Mouse (Mus musculus): ENCODE results near the gene H2afv.
"Not testable (repeated sequence)": the region's sequence is repeated elsewhere in the genome, so short reads cannot be mapped to it uniquely, and the experiment has no call there.

The H2afv gene

DNA sequence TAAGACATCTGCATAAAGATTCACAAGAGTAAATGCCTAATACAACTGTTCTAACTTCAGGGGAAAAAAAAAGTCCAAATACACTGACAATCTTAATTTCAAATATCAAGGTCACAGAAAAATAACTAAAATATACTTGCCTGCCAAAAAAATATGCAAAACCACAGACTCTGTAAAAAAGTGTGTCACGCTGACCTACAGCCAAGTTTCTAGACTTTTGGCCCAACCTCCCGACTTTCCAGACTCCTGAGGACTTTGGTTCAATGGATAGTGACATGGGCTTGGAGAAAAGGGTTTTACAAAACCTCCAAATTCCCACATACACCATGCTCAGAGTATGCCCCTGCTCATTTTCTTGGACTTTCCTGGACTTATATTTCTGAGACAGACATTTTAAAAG, 24.3 kb upstream of the H2afv start:
- peak; percentile 34 for DNase-seq (ENCODE audit: inconsistent ontology term)

DNA sequence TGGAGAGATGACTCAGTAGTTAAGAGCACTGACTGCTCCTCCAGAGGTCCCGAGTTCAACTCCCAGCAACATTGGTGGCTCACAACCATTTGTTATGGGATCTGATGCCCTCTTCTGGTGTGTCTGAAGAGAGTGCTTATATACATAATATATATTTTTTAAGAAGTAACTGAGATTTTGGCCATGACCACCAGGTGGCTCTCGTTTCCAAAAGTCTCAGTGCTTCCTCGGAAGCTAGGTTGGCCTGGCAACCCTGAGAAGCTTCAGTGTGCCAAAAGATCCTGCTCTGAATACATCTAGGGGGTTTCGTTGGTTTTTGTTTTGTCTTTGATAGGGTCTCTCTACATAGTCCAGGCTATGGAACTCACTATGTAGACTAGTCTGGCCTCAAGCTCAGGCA, 20.9 kb upstream of the H2afv start:
- peak; percentile 47 for DNase-seq (ENCODE audit: inconsistent ontology term)

DNA sequence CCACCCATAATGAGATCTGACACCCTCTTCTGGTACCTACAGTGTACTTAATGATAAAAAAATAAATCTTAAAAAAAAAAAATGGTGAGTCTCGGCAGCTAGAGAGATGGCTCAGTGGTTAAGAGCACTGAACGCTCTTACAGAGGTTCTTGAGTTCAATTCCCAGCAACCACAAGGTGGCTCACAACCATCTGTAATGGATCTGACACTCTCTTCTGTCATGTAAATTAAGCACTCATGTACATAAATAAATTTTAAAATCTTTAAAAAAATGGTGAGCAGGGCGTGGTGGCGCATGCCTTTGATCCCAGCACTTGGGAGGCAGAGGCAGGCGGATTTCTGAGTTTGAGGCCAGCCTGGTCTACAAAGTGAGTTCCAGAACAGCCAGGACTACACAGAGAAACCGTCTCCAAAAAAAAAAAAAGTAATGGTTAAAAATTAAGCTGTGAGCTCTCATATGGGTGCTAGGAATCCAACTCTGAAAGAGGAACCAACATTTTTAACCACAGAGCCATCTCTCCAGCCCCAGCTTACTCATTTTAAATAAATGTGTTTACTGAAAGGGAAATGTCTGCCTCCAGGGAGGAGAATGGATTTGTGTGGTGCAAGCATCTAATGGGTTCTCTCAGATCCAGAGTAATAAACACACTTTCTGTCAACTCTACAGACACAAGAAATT, 19.1 kb upstream of the H2afv start:
- DNase-seq (ENCODE audit: inconsistent ontology term), result no peak

DNA sequence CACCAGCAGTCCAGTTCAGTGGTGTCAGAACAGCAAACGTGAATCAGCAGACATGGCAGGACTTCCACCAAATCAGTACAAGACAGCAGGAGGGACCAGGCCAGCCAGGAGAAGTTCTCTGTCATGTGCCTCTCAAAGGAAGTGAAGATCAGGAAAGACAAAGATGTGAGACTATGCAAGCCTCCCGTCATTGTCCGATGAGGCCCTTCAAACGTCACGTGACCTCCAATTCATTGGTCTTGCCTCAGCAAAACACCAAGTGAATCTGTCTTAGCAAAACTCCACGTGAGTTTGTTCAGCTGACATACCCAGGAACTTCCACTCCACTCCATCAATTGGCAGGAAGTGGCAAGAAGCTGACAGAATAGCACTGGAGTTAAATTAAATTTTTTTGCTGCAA, 11.8 kb upstream of the H2afv start:
- no peak for DNase-seq (ENCODE audit: inconsistent ontology term)

DNA sequence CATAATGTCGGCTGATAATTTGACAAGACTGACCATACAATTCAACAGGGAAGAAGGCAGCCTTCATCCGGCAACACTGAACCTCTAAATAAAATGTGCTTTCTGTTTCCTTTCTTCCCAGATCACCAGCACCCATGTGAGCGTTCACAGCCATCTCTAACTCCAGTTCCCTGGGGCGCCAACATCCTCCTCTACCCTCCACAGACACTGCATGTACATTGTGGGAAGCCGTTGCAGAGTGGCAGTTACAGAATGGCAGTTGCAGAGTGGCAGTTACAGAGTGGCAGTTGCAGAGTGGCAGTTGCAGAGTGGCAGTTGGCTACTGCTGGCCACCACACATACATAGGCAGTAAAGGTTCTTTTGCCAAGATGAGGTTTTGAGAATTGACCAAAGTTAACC, 3.9 kb upstream of the H2afv start:
- DNase-seq (ENCODE audit: inconsistent ontology term), result not testable (repeated sequence)

DNA sequence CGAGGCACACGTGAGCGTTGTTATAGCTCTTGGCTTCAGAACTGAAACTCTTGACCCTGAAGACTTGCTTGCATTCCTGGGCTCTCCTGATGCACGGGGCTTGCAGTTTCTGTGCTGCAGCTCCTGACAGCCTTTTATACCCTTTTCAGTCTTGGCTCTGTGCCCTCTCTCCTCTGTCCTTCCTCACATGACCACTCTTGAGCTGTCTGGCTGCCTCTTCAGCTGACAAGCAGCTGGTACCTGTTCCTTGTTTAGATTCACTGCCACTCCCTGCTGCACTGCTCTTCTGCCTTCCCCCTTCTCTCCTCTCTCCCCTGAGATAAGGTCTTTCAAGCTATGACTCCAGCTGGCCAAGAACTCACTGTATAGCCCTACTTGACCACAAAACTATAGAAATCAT, 3.2 kb upstream of the H2afv start:
- DNase-seq (ENCODE audit: inconsistent ontology term), result no peak

DNA sequence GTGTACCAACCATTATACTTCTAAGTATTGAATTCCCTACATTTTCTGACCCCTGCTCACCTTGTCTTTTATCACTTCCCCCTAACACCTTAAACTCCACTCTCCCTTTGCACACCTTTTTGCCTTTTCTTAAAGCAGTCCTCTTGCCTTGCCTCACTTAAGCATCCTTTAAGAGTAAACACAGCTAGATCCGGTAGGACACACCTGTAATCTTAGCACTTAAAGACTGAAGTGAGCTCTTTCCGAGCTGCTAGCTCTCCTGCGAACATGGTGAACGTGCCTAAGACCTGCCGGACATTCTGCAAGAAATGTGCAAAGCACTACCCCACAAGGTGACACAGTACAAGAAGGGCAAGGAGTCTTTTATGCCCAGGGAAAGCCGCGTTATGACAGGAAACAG, 1.7 kb upstream of the H2afv start:
- DNase-seq (ENCODE audit: inconsistent ontology term), result no peak

DNA sequence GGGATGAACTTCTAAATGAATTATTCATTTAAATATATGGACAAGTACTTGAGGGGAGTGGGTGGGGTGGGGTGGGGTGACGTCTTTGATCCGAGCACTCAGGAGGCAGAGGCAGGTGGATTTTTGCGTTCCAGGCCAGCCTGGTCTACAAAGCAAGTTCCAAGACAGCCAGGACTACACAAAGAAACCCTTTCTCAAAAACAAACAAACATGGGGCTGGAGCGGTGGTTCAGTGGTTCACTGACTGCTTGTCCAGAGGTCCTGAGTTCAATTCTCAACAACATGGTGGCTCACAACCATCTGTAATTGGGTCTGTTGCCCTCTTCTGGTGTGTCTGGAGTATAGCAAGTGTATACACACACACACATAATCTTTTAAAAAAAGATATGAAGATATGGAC, 1.2 kb upstream of the H2afv start:
- no peak for DNase-seq (ENCODE audit: inconsistent ontology term)

DNA sequence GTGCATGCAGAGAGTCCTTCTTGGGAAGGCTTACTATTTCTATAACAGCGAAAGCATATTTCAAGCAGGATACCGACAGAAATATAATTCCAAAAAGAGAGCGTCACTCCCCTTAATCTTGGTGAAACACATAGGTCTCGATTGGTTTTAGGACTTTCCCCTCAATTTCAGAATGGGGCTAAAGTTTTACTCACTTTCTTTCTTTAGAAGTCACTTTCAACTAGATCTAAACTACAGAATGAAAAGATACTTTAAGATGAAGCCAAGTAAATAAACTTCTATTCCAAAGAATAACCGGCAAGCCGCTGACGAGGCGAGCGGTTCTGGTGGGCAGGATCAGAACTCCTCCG, 541 bp downstream of the H2afv start:
- DNase-seq (ENCODE audit: inconsistent ontology term), result no peak

DNA sequence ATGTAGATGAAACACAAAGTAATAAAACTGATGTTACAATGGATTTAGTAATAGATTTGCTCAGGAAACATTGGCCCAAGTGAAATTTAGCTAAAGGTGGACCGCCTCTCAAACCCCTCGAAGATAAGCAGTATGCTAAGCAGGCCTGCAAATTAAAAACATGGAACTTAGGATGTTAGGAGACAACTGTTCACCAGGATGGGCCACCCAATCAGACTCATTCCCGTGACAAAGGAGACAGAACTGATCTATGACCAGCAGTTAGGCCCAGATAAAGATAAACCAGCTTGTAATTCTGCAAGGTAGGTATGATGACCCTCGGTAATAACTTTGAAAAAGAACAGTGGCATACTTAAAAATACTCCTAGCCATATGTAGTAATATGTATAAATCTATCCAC, 1.1 kb downstream of the H2afv start:
- DNase-seq (ENCODE audit: inconsistent ontology term), result no peak

DNA sequence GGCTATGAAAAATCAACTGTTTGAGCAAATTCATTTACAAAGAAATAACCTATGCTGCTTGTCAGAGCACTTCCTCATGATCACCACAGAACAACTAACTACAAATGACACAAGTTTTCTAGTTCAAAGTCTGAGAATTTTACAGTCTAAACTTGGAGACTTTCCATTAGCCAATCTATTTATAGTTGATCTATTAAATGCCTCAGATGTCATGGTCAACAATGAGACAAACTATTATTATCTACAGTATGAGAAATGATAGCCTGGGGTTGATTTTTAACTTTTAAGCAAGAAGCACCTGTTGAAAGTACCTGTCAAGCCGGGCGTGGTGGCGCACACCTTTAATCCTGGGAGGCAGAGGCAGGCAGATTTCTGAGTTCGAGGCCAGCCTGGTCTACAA, 1.7 kb downstream of the H2afv start:
- DNase-seq (ENCODE audit: inconsistent ontology term), result no peak

DNA sequence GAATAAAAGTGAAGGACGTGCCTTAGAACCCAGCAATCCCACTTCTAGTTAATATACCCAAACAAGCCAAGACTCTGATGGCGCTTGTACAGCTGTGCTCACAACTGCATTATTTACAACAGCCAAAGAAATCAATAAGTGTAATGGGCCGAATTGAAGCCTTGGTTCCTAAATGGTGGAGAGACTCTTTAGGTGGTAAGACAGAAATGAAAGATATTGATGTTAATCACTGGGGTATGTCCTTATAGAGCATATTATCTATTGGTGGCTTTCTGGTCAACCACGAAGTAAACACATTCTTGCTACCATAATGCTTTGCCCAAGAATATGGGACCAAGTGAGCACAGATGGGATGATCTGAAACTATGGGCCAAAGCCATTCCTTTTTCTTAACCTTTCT, 4.1 kb downstream of the H2afv start:
- DNase-seq (ENCODE audit: inconsistent ontology term), result no peak

DNA sequence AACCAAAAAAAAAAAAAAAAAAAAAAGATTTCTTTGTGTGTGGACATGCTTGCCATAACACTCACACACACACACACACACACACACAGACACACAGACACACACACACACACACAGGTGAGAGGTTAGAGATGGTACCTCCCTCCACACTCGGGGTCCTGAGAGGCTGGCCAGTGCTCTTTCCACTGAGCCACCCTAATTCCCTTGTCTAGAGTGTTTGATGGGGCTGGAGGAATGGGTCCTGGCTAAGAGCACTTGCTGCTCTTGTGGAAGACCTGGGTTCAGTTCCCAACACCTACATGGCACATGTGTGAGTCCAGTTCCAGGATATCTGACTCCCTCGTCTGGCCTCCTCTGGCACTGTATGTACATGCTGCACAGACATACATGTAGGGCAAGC, 6.6 kb downstream of the H2afv start:
- no peak for DNase-seq (ENCODE audit: inconsistent ontology term)

DNA sequence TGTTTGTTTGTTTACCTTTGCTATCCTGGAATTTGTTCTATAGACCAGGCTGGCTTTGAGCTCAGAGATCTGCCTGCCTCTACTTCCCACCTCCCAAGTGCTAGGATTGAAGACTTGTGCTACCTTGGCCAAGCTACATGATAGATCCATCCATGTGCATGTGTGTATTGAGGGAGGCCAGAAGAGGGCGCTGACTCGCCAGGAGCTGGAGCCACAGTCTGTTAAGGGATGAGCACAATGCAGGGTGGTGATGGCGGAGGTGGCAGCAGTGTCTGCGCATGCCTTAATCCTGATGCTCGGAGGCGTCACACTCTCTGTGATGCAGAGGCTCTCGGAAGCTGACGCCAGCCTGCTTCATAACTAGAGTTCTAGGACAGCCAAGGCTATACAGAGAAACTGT, 7.8 kb downstream of the H2afv start:
- no peak for DNase-seq (ENCODE audit: inconsistent ontology term)

DNA sequence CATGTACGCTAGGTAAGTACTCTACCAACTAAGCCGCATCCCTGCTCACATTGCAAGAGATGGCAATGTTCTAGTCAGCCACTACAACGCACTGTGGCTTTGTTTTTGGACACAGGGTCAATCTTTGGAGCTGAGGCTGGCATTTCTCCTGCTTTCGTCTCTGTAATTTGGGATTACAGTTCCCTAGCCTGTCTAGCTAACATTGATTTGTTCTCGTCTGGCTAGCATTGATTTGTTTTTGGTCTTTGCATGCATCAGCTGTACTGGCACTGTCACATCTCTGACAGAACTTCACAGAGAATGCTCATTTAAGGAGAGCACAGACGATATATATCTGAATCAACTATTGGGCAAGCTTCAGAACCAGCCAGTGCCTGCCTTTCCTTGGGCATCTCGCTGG, 14.1 kb downstream of the H2afv start:
- no peak for DNase-seq (ENCODE audit: inconsistent ontology term)

DNA sequence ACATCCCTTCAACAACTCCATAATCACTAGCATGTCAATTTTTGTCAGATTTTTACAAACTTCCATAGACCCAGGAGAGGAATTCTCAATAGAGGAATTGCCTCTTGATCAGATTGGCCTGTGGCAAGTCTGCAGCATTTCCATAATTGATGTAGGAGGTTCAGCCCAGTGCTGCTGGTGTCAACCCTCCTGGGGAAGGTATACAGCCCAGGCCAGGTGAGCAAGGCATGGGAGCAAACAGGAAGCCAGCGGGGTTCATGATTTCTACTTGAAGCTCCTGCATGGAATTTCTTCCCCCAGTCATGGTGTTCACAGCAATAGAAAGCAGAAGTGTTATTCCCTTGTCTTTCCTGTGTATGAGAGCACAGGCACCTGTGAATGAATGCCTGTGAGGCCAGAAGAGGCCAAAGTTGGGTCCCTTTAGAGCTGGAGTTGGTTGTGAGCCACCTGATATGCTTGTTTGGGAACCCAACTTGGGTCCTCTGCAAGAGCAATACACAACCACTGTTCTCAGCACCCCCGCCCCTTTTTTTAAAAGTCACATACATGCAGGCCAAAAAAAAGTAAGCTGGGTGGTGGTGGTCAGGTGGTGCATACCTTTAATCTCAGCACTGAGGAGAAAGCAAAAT, 23.4 kb downstream of the H2afv start:
- no peak for DNase-seq (ENCODE audit: inconsistent ontology term)

DNA sequence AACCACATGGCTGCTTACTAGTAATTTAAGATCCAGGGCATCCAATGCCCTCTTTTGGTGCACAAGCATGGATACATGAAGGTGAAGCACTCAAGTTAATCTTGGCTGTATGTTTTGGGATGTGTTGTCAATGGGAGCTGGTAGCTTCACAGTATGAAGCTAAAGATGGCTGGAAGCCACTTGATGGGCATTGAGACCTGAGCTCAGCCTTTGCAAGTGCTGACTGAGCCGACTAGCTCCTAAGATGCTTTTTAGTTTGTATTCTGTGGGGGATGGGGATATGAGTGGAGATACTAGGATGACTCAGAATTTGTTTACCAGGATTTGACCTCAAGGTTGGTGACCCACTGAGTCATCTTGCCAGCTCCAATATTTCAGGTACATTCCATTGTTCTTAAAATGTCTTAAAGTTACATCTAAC, 23.9 kb downstream of the H2afv start:
- no peak for DNase-seq (ENCODE audit: inconsistent ontology term)

DNA sequence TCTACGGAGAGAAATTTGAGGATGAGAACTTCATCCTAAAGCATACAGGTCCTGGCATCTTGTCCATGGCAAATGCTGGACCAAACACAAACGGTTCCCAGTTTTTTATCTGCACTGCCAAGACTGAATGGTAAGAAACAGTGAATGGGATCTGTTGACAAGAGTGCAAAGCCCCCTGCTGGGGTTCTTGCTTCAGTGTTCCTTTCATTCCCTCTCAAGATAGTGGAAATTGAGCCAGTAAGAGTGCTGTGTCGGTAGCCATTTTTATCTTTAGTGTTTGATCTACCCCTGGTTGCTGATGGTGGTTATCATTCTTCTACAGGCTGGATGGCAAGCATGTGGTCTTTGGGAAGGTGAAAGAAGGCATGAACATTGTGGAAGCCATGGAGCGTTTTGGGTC, 25.1 kb downstream of the H2afv start:
- not testable (repeated sequence) for DNase-seq (ENCODE audit: inconsistent ontology term)

DNA sequence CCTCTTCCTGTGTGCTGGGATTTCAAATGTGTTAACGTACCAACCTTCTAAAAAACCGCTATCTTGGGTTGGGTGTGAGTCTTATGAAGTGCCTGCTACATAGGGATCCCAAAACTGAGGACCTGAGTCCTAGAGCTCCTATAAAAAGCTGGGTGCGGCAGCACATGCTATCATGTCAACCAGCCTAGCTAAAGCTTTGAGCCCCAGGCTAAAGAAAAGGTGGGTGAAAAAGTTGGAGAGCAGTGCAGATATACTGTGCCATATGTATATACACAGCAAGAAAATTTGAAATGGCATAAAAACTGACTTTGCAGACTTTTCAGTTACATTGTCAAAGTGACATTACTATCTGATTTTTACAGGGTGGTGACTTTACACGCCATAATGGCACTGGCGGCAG, 25.5 kb downstream of the H2afv start:
- DNase-seq (ENCODE audit: inconsistent ontology term), result no peak

DNA sequence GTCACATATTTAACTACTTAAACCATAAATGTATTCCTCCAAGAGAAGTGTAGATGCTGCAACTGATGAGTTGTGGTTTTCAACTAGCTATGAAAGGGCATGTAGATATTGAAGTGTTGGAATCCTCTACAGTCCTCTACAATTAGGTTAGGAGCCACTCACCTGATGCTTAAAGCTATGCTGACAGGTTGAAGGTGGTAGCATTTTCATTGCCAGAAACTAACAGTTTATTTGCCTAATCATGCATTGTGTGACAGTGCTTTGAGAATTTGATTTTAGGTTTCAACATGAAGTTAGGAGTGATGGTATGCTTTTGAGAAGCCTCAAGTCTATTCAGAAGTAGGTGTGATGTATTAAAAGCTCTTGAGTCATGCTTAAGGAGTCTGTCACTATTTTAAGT, 26.8 kb downstream of the H2afv start:
- no peak for DNase-seq (ENCODE audit: inconsistent ontology term)

DNA sequence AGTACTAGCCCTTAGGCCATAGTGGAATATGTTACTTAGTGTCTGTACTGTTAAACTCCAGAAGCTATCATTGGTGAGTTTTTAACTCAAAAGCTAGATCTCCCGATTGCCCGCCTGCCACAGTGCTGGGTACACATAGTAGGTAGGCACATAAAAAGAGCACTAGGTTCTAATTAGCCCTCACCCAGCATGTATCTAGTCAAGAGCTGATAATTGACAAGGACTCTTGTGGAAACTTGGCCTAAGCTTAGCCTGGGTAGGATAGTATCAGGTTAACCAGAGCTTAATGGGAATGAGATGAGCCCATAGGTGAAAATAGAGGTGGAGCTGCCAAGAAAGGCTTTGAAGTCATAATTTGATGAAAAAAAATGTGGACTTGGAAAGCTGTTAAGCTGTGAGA, 27.2 kb downstream of the H2afv start:
- DNase-seq (ENCODE audit: inconsistent ontology term), result no peak

DNA sequence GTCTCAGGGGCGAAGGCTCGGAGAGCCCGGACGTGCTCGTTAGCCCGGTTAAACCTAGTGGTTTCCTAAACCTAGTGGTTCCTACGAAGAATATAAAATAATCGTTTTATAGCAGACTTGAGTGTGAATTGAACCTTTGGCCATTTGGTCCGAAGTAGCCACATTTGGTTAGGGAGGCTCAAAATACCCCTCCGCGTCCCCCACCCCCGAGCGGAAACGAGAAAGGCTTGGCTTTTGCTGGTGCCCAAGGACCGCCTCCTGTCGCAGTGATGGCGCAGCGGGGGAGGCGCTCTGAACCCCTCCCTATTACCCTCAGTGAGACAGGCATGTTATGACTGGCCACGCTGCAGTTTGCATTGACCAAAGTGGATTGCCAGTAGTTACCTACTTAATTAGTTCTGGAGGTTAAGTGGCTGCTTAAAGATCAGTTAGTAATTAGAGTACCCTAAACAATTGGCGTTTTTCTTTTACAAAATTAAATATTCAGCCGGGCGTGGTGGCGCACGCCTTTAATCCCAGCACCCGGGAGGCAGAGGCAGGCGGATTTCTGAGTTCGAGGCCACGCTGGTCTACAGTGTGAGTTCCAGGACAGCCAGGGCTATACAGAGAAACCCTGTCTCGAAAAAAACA, 27.7 kb downstream of the H2afv start:
- DNase-seq (ENCODE audit: inconsistent ontology term), result peak; percentile 89

DNA sequence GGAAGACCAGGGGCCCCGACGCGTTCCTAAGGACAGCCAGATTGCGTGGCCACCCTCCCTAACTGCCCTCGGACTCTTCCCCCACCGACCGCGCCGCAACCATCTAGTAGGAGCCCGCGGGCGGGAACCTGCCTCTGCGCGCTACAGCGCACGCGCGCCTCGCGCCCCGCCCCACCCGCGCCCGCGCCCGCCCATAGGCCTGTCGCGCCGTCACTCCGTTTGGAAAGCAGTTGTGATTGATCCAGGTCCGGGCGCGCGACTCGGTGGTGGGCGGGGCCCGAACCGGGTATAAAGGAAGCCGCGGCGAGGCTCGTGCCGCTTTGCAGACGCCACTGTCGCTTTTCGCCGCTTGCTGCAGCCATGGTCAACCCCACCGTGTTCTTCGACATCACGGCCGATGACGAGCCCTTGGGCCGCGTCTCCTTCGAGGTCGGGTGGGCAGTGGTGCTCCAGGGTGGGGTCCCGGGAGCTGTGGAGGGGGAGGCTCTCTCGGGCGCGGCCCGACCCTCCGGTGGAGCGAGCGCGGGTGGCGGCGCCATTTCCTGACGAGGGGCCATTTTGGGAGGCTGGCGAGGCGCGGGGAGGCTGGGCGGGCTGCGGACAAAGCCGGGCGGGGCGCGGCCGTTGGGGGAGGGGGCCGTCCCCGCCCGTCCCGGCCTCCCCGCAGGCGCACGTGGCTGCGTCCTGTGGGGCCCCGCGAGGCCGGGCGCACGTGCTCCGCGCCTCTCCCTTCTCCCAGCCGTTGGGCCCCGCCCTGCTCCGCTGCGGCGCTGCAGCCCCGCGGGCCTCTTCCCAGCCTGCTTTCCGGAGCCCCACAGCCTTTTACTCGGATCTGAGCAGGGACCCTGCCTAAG, 28.5 kb downstream of the H2afv start:
- peak; percentile 99 for DNase-seq (ENCODE audit: inconsistent ontology term)

All from Muller cell, postnatal 12 days (primary cell).